Mouse (Mus musculus) kidney, adult 2 months (tissue): Measurements from ENCODE around the gene Exo5.

Experiments
- CTCF ChIP-seq: fragments of 200-500 bp; conservative IDR thresholded peaks from 2 replicates; pipeline ENCODE4 v1.5.1; 2011; ENCODE audit warnings: low read depth, mild to moderate bottlenecking, control low read depth, low read length, moderate library complexity, mixed read lengths; ENCODE audit not compliant: insufficient read depth, insufficient read length
- POLR2A ChIP-seq: fragments of 200-500 bp; IDR thresholded peaks from one replicate; pipeline ENCODE4 v1.6.1; 2011; ENCODE audit warnings: low read depth, low read length, control low read depth

DNA sequence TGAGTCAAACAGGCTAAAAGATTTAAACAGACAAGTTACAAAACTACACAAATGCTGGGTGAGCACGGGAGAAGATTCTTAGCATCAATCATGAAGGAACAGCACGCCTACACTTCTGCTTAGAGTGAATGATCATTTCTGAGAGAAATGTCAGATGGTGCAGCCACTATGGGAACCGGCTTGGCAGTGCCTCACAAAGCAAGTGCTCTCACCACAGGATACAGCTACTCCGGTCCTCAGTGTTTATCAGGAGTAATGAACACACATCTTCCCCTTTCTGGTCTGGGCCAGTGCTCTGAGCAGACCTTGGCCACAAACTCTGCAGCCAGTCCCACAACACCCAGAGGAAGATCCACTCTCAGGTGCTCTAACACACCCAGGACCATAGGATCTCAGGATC lies 20.3 kb downstream of the Exo5 start:
- TF ChIP-seq CTCF (no peak), POLR2A (no peak)
